Mouse (Mus musculus) kidney, postnatal 0 days (tissue): Measurements from ENCODE around the gene Npepps. TPM values are rescaled to one million over a fixed set of nuclear protein-coding genes. Genes with fewer than 3 reads are reported as not detected.

Experiments used
- ATAC-seq: fragments of 200-750 bp; cut with Nextera tagmentation; replicated peaks from 2 replicates; pipeline ENCODE4 v1.8.0; 2017; ENCODE audit warnings: low read depth, moderate number of reproducible peaks, moderate TSS enrichment, moderate library complexity; ENCODE audit not compliant: low FRiP score
- DNase-seq: peaks from one replicate; pipeline ENCODE4 v3.0.0-alpha.2; 2016; ENCODE audit warnings: low spot score
- H3K27ac ChIP-seq: fragments of 300-500 bp; sonication (generic); 2 replicates; pipeline ENCODE4 v1.5.1; 2014; ENCODE audit warnings: mild to moderate bottlenecking
- H3K27me3 ChIP-seq: fragments of 300-500 bp; sonication (generic); 2 replicates; pipeline ENCODE4 v1.6.1; 2014; ENCODE audit warnings: low read length, mixed read lengths; ENCODE audit not compliant: insufficient read depth
- H3K36me3 ChIP-seq: fragments of 300-500 bp; sonication (generic); 2 replicates; pipeline ENCODE4 v1.6.1; 2014; ENCODE audit warnings: low read length, mixed read lengths; ENCODE audit not compliant: insufficient read depth
- H3K4me1 ChIP-seq: fragments of 300-500 bp; sonication (generic); replicated peaks from 2 replicates; pipeline ENCODE4 v1.6.1; 2014; ENCODE audit warnings: antibody characterized with exemption, low read length, mixed read lengths; ENCODE audit not compliant: insufficient read depth
- H3K4me2 ChIP-seq: fragments of 300-500 bp; sonication (generic); 2 replicates; pipeline ENCODE4 v1.6.1; 2014; ENCODE audit warnings: mild to moderate bottlenecking, low read length, moderate library complexity, mixed read lengths
- H3K4me3 ChIP-seq: fragments of 300-500 bp; sonication (generic); replicated peaks from 2 replicates; pipeline ENCODE4 v1.5.1; 2014; ENCODE audit warnings: low read depth, low read length
- H3K9ac ChIP-seq: fragments of 300-500 bp; sonication (generic); 2 replicates; pipeline ENCODE4 v1.6.1; 2014; ENCODE audit warnings: low read depth, low read length
- H3K9me3 ChIP-seq: fragments of 300-500 bp; sonication (generic); replicated peaks from 2 replicates; pipeline ENCODE4 v1.6.1; 2016; ENCODE audit warnings: low read length, inconsistent platforms, mixed read lengths
- CTCF ChIP-seq: IDR thresholded peaks from 2 replicates; pipeline ENCODE4 v1.5.1; 2016; ENCODE audit warnings: antibody characterized with exemption, low read depth, mild to moderate bottlenecking, moderate library complexity
- WGBS: fragments of 180-500 bp; shearing (Covaris S2); extraction: QIAGEN DNeasy Blood & Tissue Kit; methylation state at CpG from one replicate; pipeline ENCODE4 v1.1.7; 2014; 5-methylcytosine and 5-hydroxymethylcytosine counted together
- polyA plus RNA-seq: library from polyadenylated mRNA; unstranded; fragments of >200 nt; fragmentation: Nextera tagmentation; extraction: Ambion mirVana; gene quantifications from 2 replicates; pipeline ENCODE4 v1.2.1, GENCODE M21; 2015

Npepps gene
- polyA plus RNA-seq, 1 experiment from 2014 or later, result 46.5 TPM

- Histone ChIP-seq H3K27me3 (no peaks in the 10 kb centered on the region), H3K4me3 (no peak overlapping the region), H3K4me1 (0 out of 2 replicates have a peak, but pooled peaks cover 4% of the 10 kb centered on the region), H3K27ac (0 out of 2 replicates have a peak overlapping the region, but pooled peaks have one; percentile 25), H3K36me3 (no peaks in the 10 kb centered on the region), H3K9me3 (no peaks in the 10 kb centered on the region), H3K4me2 (peak overlapping the region; percentile 76), H3K9ac (no peak overlapping the region)
- DNase-seq (no peak), ATAC-seq (no peak)
- no peak for TF ChIP-seq CTCF
- 48% methylated on average over 3 of the region's 3 CpGs for WGBS
Measured at GRCm38 (mm10) chr11:97308806-97309450, 28.5 kb upstream of the Npepps start.

GRCm38 (mm10) chr11:97307294-97308069, 27.0 kb upstream of the Npepps start:
- H3K4me3 ChIP-seq, result no peak overlapping the region
- H3K27me3 ChIP-seq, result no peaks in the 10 kb centered on the region
- WGBS, result 94% methylated on average over 11 of the region's 11 CpGs
- no peaks in the 10 kb centered on the region for H3K9me3 ChIP-seq
- TF ChIP-seq CTCF, result no peak
- no peaks in the 10 kb centered on the region for H3K36me3 ChIP-seq
- 0 out of 2 replicates have a peak, but pooled peaks cover 4% of the 10 kb centered on the region for H3K4me1 ChIP-seq
- H3K4me2 ChIP-seq, result no peak overlapping the region
- H3K27ac ChIP-seq, result no peak overlapping the region
- no peak for ATAC-seq
- no peak for DNase-seq
- H3K9ac ChIP-seq, result no peak overlapping the region

GRCm38 (mm10) chr11:97304631-97305030, 24.2 kb upstream of the Npepps start:
- H3K36me3 ChIP-seq, result no peaks in the 10 kb centered on the region
- ATAC-seq, result no peak
- no peak for TF ChIP-seq CTCF
- H3K9ac ChIP-seq, result no peak overlapping the region
- H3K4me1 ChIP-seq, result 0 out of 2 replicates have a peak, but pooled peaks cover 4% of the 10 kb centered on the region
- WGBS, result 62% methylated on average over 5 of the region's 5 CpGs
- no peaks in the 10 kb centered on the region for H3K9me3 ChIP-seq
- no peaks in the 10 kb centered on the region for H3K27me3 ChIP-seq
- H3K4me2 ChIP-seq, result no peak overlapping the region
- H3K27ac ChIP-seq, result no peak overlapping the region
- no peak overlapping the region for H3K4me3 ChIP-seq
- no peak for DNase-seq

GRCm38 (mm10) chr11:97302231-97302781, 21.9 kb upstream of the Npepps start:
- H3K27me3 ChIP-seq, result no peaks in the 10 kb centered on the region
- no peak for ATAC-seq
- H3K9ac ChIP-seq, result no peak overlapping the region
- TF ChIP-seq CTCF, result no peak
- peak; percentile 50 for DNase-seq
- 22% methylated on average over 7 of the region's 7 CpGs for WGBS
- no peaks in the 10 kb centered on the region for H3K4me1 ChIP-seq
- H3K36me3 ChIP-seq, result no peaks in the 10 kb centered on the region
- H3K4me2 ChIP-seq, result no peak overlapping the region
- no peak overlapping the region for H3K27ac ChIP-seq
- no peaks in the 10 kb centered on the region for H3K9me3 ChIP-seq
- H3K4me3 ChIP-seq, result no peak overlapping the region

GRCm38 (mm10) chr11:97301406-97301805, 21.0 kb upstream of the Npepps start:
- Histone ChIP-seq H3K9me3 (no peaks in the 10 kb centered on the region), H3K36me3 (no peaks in the 10 kb centered on the region), H3K4me2 (no peak overlapping the region), H3K9ac (no peak overlapping the region), H3K27ac (no peak overlapping the region), H3K27me3 (no peaks in the 10 kb centered on the region), H3K4me1 (no peaks in the 10 kb centered on the region), H3K4me3 (no peak overlapping the region)
- DNase-seq (no peak), ATAC-seq (no peak)
- WGBS, result 90% methylated on average over 16 of the region's 16 CpGs
- no peak for TF ChIP-seq CTCF

- Histone ChIP-seq H3K9me3 (no peaks in the 10 kb centered on the region), H3K27me3 (no peaks in the 10 kb centered on the region), H3K27ac (no peak overlapping the region), H3K4me1 (no peaks in the 10 kb centered on the region), H3K4me3 (no peak overlapping the region), H3K36me3 (no peaks in the 10 kb centered on the region), H3K9ac (no peak overlapping the region), H3K4me2 (no peak overlapping the region)
- ATAC-seq, result no peak
- DNase-seq, result no peak
- no peak for TF ChIP-seq CTCF
- 85% methylated on average over 2 of the region's 2 CpGs for WGBS
Measured at GRCm38 (mm10) chr11:97299939-97300338, 19.5 kb upstream of the Npepps start.
